Mouse (Mus musculus): Measurements from ENCODE around the gene Mapre3. TPM values are rescaled to one million over a fixed set of nuclear protein-coding genes. Genes with fewer than 3 reads are reported as not detected.

The Mapre3 gene
- 16.3 and 20.1 TPM in 2 replicates for polyA plus RNA-seq (2015; fragmentation: Nextera tagmentation; extraction: Ambion mirVana)

GRCm38 (mm10) chr5:30814424-30815119 lies at the start of gene Mapre3:
Mapre3 (plus strand) TSS chr5:30814641.
- Histone ChIP-seq H3K27ac (no peak within 1 kb of the TSS), H3K4me3 (peak within 1 kb of the TSS; percentile 84), H3K4me1 (replicated peaks) (peaks cover 24% of the 10 kb centered on the region), H3K9ac (peak within 1 kb of the TSS; percentile 82), H3K36me3 (no peaks in the 10 kb centered on the region), H3K4me2 (peak within 1 kb of the TSS; percentile 95), H3K9me3 (replicated peaks) (no peaks in the 10 kb centered on the region), H3K27me3 (peaks cover 33% of the 10 kb centered on the region)
- WGBS: 0% methylated on average over 52 of the region's 59 CpGs
- peak; percentile 94 for ATAC-seq (replicated peaks; ENCODE audit: insufficient number of reproducible peaks, insufficient read depth, low FRiP score, low read depth)

- Histone ChIP-seq H3K9me3 (replicated peaks) (no peaks in the 10 kb centered on the region), H3K36me3 (no peaks in the 10 kb centered on the region), H3K4me2 (no peak overlapping the region), H3K4me3 (no peak overlapping the region), H3K27ac (peak overlapping the region; percentile 11; the same call in 1 of the 2 replicates), H3K9ac (no peak overlapping the region), H3K4me1 (replicated peaks) (peaks cover 23% of the 10 kb centered on the region), H3K27me3 (no peaks in the 10 kb centered on the region)
- no peak for ATAC-seq (replicated peaks; ENCODE audit: insufficient number of reproducible peaks, insufficient read depth, low FRiP score, low read depth)
- WGBS: 57% methylated on average over 12 of the region's 12 CpGs
Observed at GRCm38 (mm10) chr5:30765596-30766370, 48.7 kb upstream of the Mapre3 start.

- H3K9ac ChIP-seq: no peak overlapping the region
- H3K27me3 ChIP-seq: no peaks in the 10 kb centered on the region
- H3K4me1 ChIP-seq (replicated peaks): peaks cover 23% of the 10 kb centered on the region
- H3K27ac ChIP-seq: peak overlapping the region; percentile 25; the same call in 1 of the 2 replicates
- no peaks in the 10 kb centered on the region for H3K36me3 ChIP-seq
- ATAC-seq (replicated peaks; ENCODE audit: insufficient number of reproducible peaks, insufficient read depth, low FRiP score, low read depth): 0 out of 2 replicates have a peak, but pooled peaks have one; percentile 5
- no peaks in the 10 kb centered on the region for H3K9me3 ChIP-seq (replicated peaks)
- 52% methylated on average over 4 of the region's 4 CpGs for WGBS
- no peak overlapping the region for H3K4me3 ChIP-seq
- H3K4me2 ChIP-seq: peak overlapping the region; percentile 11; the same call in 1 of the 2 replicates
Observed at GRCm38 (mm10) chr5:30768082-30768481, 46.4 kb upstream of the Mapre3 start.

GRCm38 (mm10) chr5:30768598-30768997 lies 45.8 kb upstream of the Mapre3 start:
- H3K4me3 ChIP-seq: no peak overlapping the region
- H3K4me2 ChIP-seq: peak overlapping the region; percentile 11; the same call in 1 of the 2 replicates
- peaks cover 23% of the 10 kb centered on the region for H3K4me1 ChIP-seq (replicated peaks)
- WGBS: 8% methylated on average over 9 of the region's 9 CpGs
- H3K27ac ChIP-seq: peak overlapping the region; percentile 25; the same call in 1 of the 2 replicates
- no peaks in the 10 kb centered on the region for H3K36me3 ChIP-seq
- peak; percentile 81 for ATAC-seq (replicated peaks; ENCODE audit: insufficient number of reproducible peaks, insufficient read depth, low FRiP score, low read depth)
- H3K9me3 ChIP-seq (replicated peaks): no peaks in the 10 kb centered on the region
- H3K27me3 ChIP-seq: peaks cover under 1% of the 10 kb centered on the region
- H3K9ac ChIP-seq: no peak overlapping the region

- H3K4me2 ChIP-seq: no peak overlapping the region
- 67% methylated on average over 9 of the region's 9 CpGs for WGBS
- 0 out of 2 replicates have a peak, but pooled peaks have one; percentile 19 for ATAC-seq (replicated peaks; ENCODE audit: insufficient number of reproducible peaks, insufficient read depth, low FRiP score, low read depth)
Observed at GRCm38 (mm10) chr5:30769075-30769474, 45.4 kb upstream of the Mapre3 start.

GRCm38 (mm10) chr5:30774601-30775371 lies 39.7 kb upstream of the Mapre3 start:
- 9% methylated on average over 20 of the region's 20 CpGs for WGBS
- H3K27ac ChIP-seq: no peak overlapping the region
- no peaks in the 10 kb centered on the region for H3K9me3 ChIP-seq (replicated peaks)
- peak overlapping the region; percentile 45 for H3K4me3 ChIP-seq
- ATAC-seq (replicated peaks; ENCODE audit: insufficient number of reproducible peaks, insufficient read depth, low FRiP score, low read depth): 0 out of 2 replicates have a peak, but pooled peaks have one; percentile 33
- peak overlapping the region; percentile 55 for H3K9ac ChIP-seq
- H3K27me3 ChIP-seq: peaks cover 14% of the 10 kb centered on the region
- H3K4me2 ChIP-seq: peak overlapping the region; percentile 79
- no peaks in the 10 kb centered on the region for H3K36me3 ChIP-seq
- 0 out of 2 replicates have a peak, but pooled peaks cover 6% of the 10 kb centered on the region for H3K4me1 ChIP-seq (replicated peaks)

More at GRCm38 (mm10) chr5:30769075-30769474, 45.4 kb upstream of the Mapre3 start:
- Histone ChIP-seq H3K4me1 (replicated peaks) (peaks cover 23% of the 10 kb centered on the region), H3K27ac (no peak overlapping the region), H3K36me3 (no peaks in the 10 kb centered on the region), H3K9me3 (replicated peaks) (no peaks in the 10 kb centered on the region), H3K27me3 (peaks cover 5% of the 10 kb centered on the region), H3K9ac (no peak overlapping the region), H3K4me3 (no peak overlapping the region)

GRCm38 (mm10) chr5:30780699-30781098 lies 33.7 kb upstream of the Mapre3 start:
- Histone ChIP-seq H3K27ac (peak overlapping the region; percentile 39; the same call in 1 of the 2 replicates), H3K27me3 (no peaks in the 10 kb centered on the region), H3K4me1 (replicated peaks) (peaks cover 13% of the 10 kb centered on the region), H3K4me2 (peak overlapping the region; percentile 17; the same call in 1 of the 2 replicates), H3K9ac (no peak overlapping the region), H3K9me3 (replicated peaks) (no peaks in the 10 kb centered on the region), H3K4me3 (no peak overlapping the region), H3K36me3 (no peaks in the 10 kb centered on the region)
- WGBS: 33% methylated on average over 9 of the region's 9 CpGs
- ATAC-seq (replicated peaks; ENCODE audit: insufficient number of reproducible peaks, insufficient read depth, low FRiP score, low read depth): 0 out of 2 replicates have a peak, but pooled peaks have one; percentile 19

- Histone ChIP-seq H3K4me3 (no peak overlapping the region), H3K4me2 (peak overlapping the region; percentile 17; the same call in 1 of the 2 replicates), H3K27me3 (no peaks in the 10 kb centered on the region), H3K27ac (peak overlapping the region; percentile 39; the same call in 1 of the 2 replicates), H3K9me3 (replicated peaks) (no peaks in the 10 kb centered on the region), H3K9ac (no peak overlapping the region), H3K36me3 (no peaks in the 10 kb centered on the region), H3K4me1 (replicated peaks) (peaks cover 13% of the 10 kb centered on the region)
- ATAC-seq (replicated peaks; ENCODE audit: insufficient number of reproducible peaks, insufficient read depth, low FRiP score, low read depth): peak; percentile 24; the same call in 1 of the 2 replicates
- WGBS: 69% methylated on average over 3 of the region's 3 CpGs
Observed at GRCm38 (mm10) chr5:30781147-30781546, 33.3 kb upstream of the Mapre3 start.

GRCm38 (mm10) chr5:30787381-30787780 lies 27.1 kb upstream of the Mapre3 start:
- Histone ChIP-seq H3K9me3 (replicated peaks) (no peaks in the 10 kb centered on the region), H3K4me3 (no peak overlapping the region), H3K4me2 (no peak overlapping the region), H3K27ac (no peak overlapping the region), H3K36me3 (no peaks in the 10 kb centered on the region), H3K27me3 (peaks cover 6% of the 10 kb centered on the region; the same call in 1 of the 2 replicates), H3K4me1 (replicated peaks) (no peaks in the 10 kb centered on the region), H3K9ac (no peak overlapping the region)
- 79% methylated on average over 5 of the region's 5 CpGs for WGBS
- ATAC-seq (replicated peaks; ENCODE audit: insufficient number of reproducible peaks, insufficient read depth, low FRiP score, low read depth): no peak

- no peak overlapping the region for H3K4me3 ChIP-seq
- peaks cover 9% of the 10 kb centered on the region; the same call in 1 of the 2 replicates for H3K27me3 ChIP-seq
- no peak for ATAC-seq (replicated peaks; ENCODE audit: insufficient number of reproducible peaks, insufficient read depth, low FRiP score, low read depth)
- H3K27ac ChIP-seq: no peak overlapping the region
- H3K4me1 ChIP-seq (replicated peaks): no peaks in the 10 kb centered on the region
- H3K9ac ChIP-seq: no peak overlapping the region
- 62% methylated on average over 3 of the region's 3 CpGs for WGBS
- no peaks in the 10 kb centered on the region for H3K9me3 ChIP-seq (replicated peaks)
- H3K36me3 ChIP-seq: no peaks in the 10 kb centered on the region
- no peak overlapping the region for H3K4me2 ChIP-seq
Observed at GRCm38 (mm10) chr5:30790047-30790446, 24.4 kb upstream of the Mapre3 start.

All from heart, embryonic 15.5 days (tissue).